Mouse (Mus musculus): ENCODE results near the gene Dynlt1c. TPM values are rescaled to one million over a fixed set of nuclear protein-coding genes. Genes with fewer than 3 reads are reported as not detected.

The Dynlt1c gene
- polyA plus RNA-seq, 1 experiment from 2014 or later: 56.1 TPM

Other genes with a start within 250 kb of the Dynlt1c start
- gene Dynlt1b, start 171.6 kb upstream of the Dynlt1c start, polyA plus RNA-seq (2015; fragmentation: Nextera tagmentation; extraction: Ambion mirVana): 1,039 and 1,079 TPM in 2 replicates
- gene Dynlt1f, start 54.2 kb downstream of the Dynlt1c start, polyA plus RNA-seq (2015; fragmentation: Nextera tagmentation; extraction: Ambion mirVana): 242 and 269 TPM in 2 replicates
- 1.2 and 1.5 TPM in 2 replicates for gene Sytl3, start 57.4 kb downstream of the Dynlt1c start, polyA plus RNA-seq (2015; fragmentation: Nextera tagmentation; extraction: Ambion mirVana)
- gene Ezr, start 181.1 kb downstream of the Dynlt1c start, polyA plus RNA-seq (2015; fragmentation: Nextera tagmentation; extraction: Ambion mirVana): 55.2 and 65.7 TPM in 2 replicates